Mouse (Mus musculus): ENCODE measurements at regions not wholly inside any gene's neighbourhood (a gene's known extent, or its start where the extent isn't known, plus 50 kb on each side); places are given as distances from the start of the nearest gene placed in this dataset.

- TF ChIP-seq POLR2A (IDR thresholded peaks at IDR 0.05; ENCODE audit: control insufficient read depth, extremely low read depth, insufficient read depth, low read length, poor library complexity) = no peak
- TF ChIP-seq CTCF (IDR thresholded peaks at IDR 0.05; ENCODE audit: borderline replicate concordance, control insufficient read depth, extremely low read depth, insufficient read depth, low read length, poor library complexity) = no peak
These were observed 264.4 kb downstream of the Gxylt1 start for GRCm38 (mm10) chr15:93010629-93011028.

Data from thymus, adult 2 months (tissue).